Mouse (Mus musculus) thymus, postnatal 0 days (tissue): Measurements from ENCODE around the gene Rnf19b. TPM values are rescaled to one million over a fixed set of nuclear protein-coding genes. Genes with fewer than 3 reads are reported as not detected.

Experiments used
- DNase-seq: peaks from one replicate; pipeline ENCODE4 v3.0.0-alpha.2; 2015; ENCODE audit warnings: low spot score
- polyA plus RNA-seq: library from polyadenylated mRNA; unstranded; fragments of >200 nt; fragmentation: Nextera tagmentation; extraction: Ambion mirVana; gene quantifications from 2 replicates; pipeline ENCODE4 v1.2.1, GENCODE M21; 2015

Rnf19b gene
- polyA plus RNA-seq, 1 experiment from 2014 or later = 11.0 TPM

GRCm38 (mm10) chr4:129034706-129035660, 23.1 kb upstream of the Rnf19b start:
- peak; percentile 53 for DNase-seq

- DNase-seq = no peak
Measured at GRCm38 (mm10) chr4:129035851-129036445, 22.1 kb upstream of the Rnf19b start.

- no peak for DNase-seq
Measured at GRCm38 (mm10) chr4:129047721-129048421, 10.2 kb upstream of the Rnf19b start.

- DNase-seq = no peak
Measured at GRCm38 (mm10) chr4:129048501-129049305, 9.4 kb upstream of the Rnf19b start.

GRCm38 (mm10) chr4:129049306-129050011, 8.6 kb upstream of the Rnf19b start:
- DNase-seq = no peak

- no peak for DNase-seq
Measured at GRCm38 (mm10) chr4:129050365-129050764, 7.7 kb upstream of the Rnf19b start.

GRCm38 (mm10) chr4:129050901-129051417, 7.1 kb upstream of the Rnf19b start:
- no peak for DNase-seq

GRCm38 (mm10) chr4:129051461-129052183, 6.4 kb upstream of the Rnf19b start:
- no peak for DNase-seq

- DNase-seq = no peak
Measured at GRCm38 (mm10) chr4:129054757-129055156, 3.3 kb upstream of the Rnf19b start.

GRCm38 (mm10) chr4:129055562-129055961, 2.5 kb upstream of the Rnf19b start:
- no peak for DNase-seq

GRCm38 (mm10) chr4:129057533-129058206, 401 bp upstream of the Rnf19b start:
- peak; percentile 95 for DNase-seq

GRCm38 (mm10) chr4:129059125-129059551, 1.1 kb downstream of the Rnf19b start:
- peak; percentile 43 for DNase-seq

- no peak for DNase-seq
Measured at GRCm38 (mm10) chr4:129059922-129060321, 1.9 kb downstream of the Rnf19b start.

- DNase-seq = no peak
Measured at GRCm38 (mm10) chr4:129061486-129061885, 3.4 kb downstream of the Rnf19b start.

GRCm38 (mm10) chr4:129062281-129063075, 4.4 kb downstream of the Rnf19b start:
- no peak for DNase-seq

GRCm38 (mm10) chr4:129065688-129066236, 7.7 kb downstream of the Rnf19b start:
- DNase-seq = no peak

- DNase-seq = no peak
Measured at GRCm38 (mm10) chr4:129067638-129068415, 9.8 kb downstream of the Rnf19b start.
